Mouse (Mus musculus): ENCODE results near the gene Ldlrad3.

DNA sequence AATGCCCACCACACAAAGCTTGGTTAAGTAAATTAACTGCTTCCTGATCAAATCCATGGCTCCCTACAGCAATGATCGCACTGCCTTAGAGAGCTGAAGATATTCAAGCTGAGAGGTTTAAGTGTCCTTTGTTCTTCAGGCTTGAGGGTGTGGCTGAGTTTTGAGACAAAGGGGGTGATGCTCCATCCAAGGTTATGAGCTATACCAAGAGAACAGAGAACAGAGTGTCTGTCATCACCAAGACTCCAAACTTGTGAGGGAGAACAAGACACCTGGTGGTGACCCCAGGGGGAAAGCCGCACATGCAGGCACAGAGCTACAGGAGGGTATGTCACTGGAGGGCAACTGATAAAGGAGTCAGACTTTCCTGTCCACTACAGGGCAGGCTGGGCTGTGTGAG, 205.0 kb downstream of the Ldlrad3 start:
- TF ChIP-seq CTCF (IDR thresholded peaks at IDR 0.05; ENCODE audit: control insufficient read depth, insufficient read depth, low read length) (no peak), POLR2A (IDR thresholded peaks at IDR 0.05; ENCODE audit: borderline replicate concordance, control insufficient read depth, low read depth, low read length) (no peak)

Measured in bone marrow, adult 2 months (tissue).